Mouse (Mus musculus): ENCODE data around the gene Ivns1abp. TPM values are rescaled to one million over a fixed set of nuclear protein-coding genes. Genes with fewer than 3 reads are reported as not detected.

The Ivns1abp gene
- polyA plus RNA-seq, 1 experiment from 2014 or later: 339 TPM

- WGBS: 87% methylated on average over 5 of the region's 5 CpGs
- H3K9ac ChIP-seq: no peak overlapping the region
- no peaks in the 10 kb centered on the region for H3K9me3 ChIP-seq
- no peaks in the 10 kb centered on the region for H3K4me1 ChIP-seq (replicated peaks)
- no peak overlapping the region for H3K4me2 ChIP-seq (replicated peaks)
- no peak overlapping the region for H3K27ac ChIP-seq
- H3K36me3 ChIP-seq: peaks cover 11% of the 10 kb centered on the region
- no peaks in the 10 kb centered on the region for H3K27me3 ChIP-seq (replicated peaks)
- no peak overlapping the region for H3K4me3 ChIP-seq (replicated peaks)
- no peak for ATAC-seq
Observed at GRCm38 (mm10) chr1:151371543-151371942, 27.3 kb downstream of the Ivns1abp start.

- peaks cover 15% of the 10 kb centered on the region for H3K36me3 ChIP-seq
- no peak for ATAC-seq
- WGBS: 87% methylated on average over 1 of the region's 1 CpGs
Observed at GRCm38 (mm10) chr1:151372823-151373222, 28.5 kb downstream of the Ivns1abp start.

GRCm38 (mm10) chr1:151377353-151377752, 33.1 kb downstream of the Ivns1abp start:
- Histone ChIP-seq H3K36me3 (peaks cover 4% of the 10 kb centered on the region; the same call in 1 of the 2 replicates), H3K4me1 (replicated peaks) (no peaks in the 10 kb centered on the region), H3K9me3 (no peaks in the 10 kb centered on the region), H3K27ac (no peak overlapping the region), H3K27me3 (replicated peaks) (no peaks in the 10 kb centered on the region), H3K4me2 (replicated peaks) (no peak overlapping the region), H3K9ac (no peak overlapping the region), H3K4me3 (replicated peaks) (no peak overlapping the region)
- no peak for ATAC-seq
- WGBS: 89% methylated on average over 3 of the region's 3 CpGs

More at GRCm38 (mm10) chr1:151372823-151373222, 28.5 kb downstream of the Ivns1abp start:
- Histone ChIP-seq H3K9me3 (no peaks in the 10 kb centered on the region), H3K27ac (no peak overlapping the region), H3K4me1 (replicated peaks) (no peaks in the 10 kb centered on the region), H3K9ac (no peak overlapping the region), H3K4me2 (replicated peaks) (no peak overlapping the region), H3K4me3 (replicated peaks) (no peak overlapping the region), H3K27me3 (replicated peaks) (no peaks in the 10 kb centered on the region)

- Histone ChIP-seq H3K36me3 (no peaks in the 10 kb centered on the region), H3K9ac (no peak overlapping the region), H3K9me3 (no peaks in the 10 kb centered on the region), H3K27ac (no peak overlapping the region), H3K4me1 (replicated peaks) (no peaks in the 10 kb centered on the region), H3K27me3 (replicated peaks) (no peaks in the 10 kb centered on the region), H3K4me2 (replicated peaks) (no peak overlapping the region), H3K4me3 (replicated peaks) (no peak overlapping the region)
- no peak for ATAC-seq
- 100% methylated on average over 1 of the region's 1 CpGs for WGBS
Observed at GRCm38 (mm10) chr1:151390029-151390428, 45.8 kb downstream of the Ivns1abp start.

GRCm38 (mm10) chr1:151409827-151410226, 65.5 kb downstream of the Ivns1abp start:
- WGBS: 74% methylated on average over 3 of the region's 3 CpGs

More at GRCm38 (mm10) chr1:151409827-151410226, 65.5 kb downstream of the Ivns1abp start:
- Histone ChIP-seq H3K36me3 (0 out of 2 replicates have a peak, but pooled peaks cover 2% of the 10 kb centered on the region), H3K9me3 (no peaks in the 10 kb centered on the region), H3K27me3 (replicated peaks) (no peaks in the 10 kb centered on the region), H3K4me1 (replicated peaks) (no peaks in the 10 kb centered on the region), H3K4me2 (replicated peaks) (no peak overlapping the region), H3K9ac (no peak overlapping the region), H3K4me3 (replicated peaks) (no peak overlapping the region), H3K27ac (no peak overlapping the region)
- no peak for ATAC-seq

Other genes starting within 250 kb of the Ivns1abp start
- not detected in 2 replicates for gene Gm47985, start 161.9 kb upstream of the Ivns1abp start, polyA plus RNA-seq (2015; fragmentation: Nextera tagmentation; extraction: Ambion mirVana)
- 0.18 and 0.24 TPM in 2 replicates for gene Gm8947, start 152.1 kb upstream of the Ivns1abp start, polyA plus RNA-seq (2015; fragmentation: Nextera tagmentation; extraction: Ambion mirVana)
- gene Gm47995, start 146.0 kb upstream of the Ivns1abp start, polyA plus RNA-seq (2015; fragmentation: Nextera tagmentation; extraction: Ambion mirVana): not detected in 2 replicates
- gene 3110040M04Rik, start 140.4 kb upstream of the Ivns1abp start, polyA plus RNA-seq (2015; fragmentation: Nextera tagmentation; extraction: Ambion mirVana): 0.24 TPM in 1 of 2 replicates, not detected in the other
- not detected in 2 replicates for gene Gm47996, start 134.3 kb upstream of the Ivns1abp start, polyA plus RNA-seq (2015; fragmentation: Nextera tagmentation; extraction: Ambion mirVana)
- gene Swt1, start 84.0 kb downstream of the Ivns1abp start, polyA plus RNA-seq (2015; fragmentation: Nextera tagmentation; extraction: Ambion mirVana): 29.1 and 39.7 TPM in 2 replicates
- gene Trmt1l, start 84.1 kb downstream of the Ivns1abp start, polyA plus RNA-seq (2015; fragmentation: Nextera tagmentation; extraction: Ambion mirVana): 39.3 and 42.8 TPM in 2 replicates
- 57.4 and 68.1 TPM in 2 replicates for gene Rnf2, start 156.5 kb downstream of the Ivns1abp start, polyA plus RNA-seq (2015; fragmentation: Nextera tagmentation; extraction: Ambion mirVana)
- 11.9 and 12.9 TPM in 2 replicates for gene Fam129a, start 226.7 kb downstream of the Ivns1abp start, polyA plus RNA-seq (2015; fragmentation: Nextera tagmentation; extraction: Ambion mirVana)